Mouse (Mus musculus) intestine, embryonic 16.5 days (tissue): ENCODE results near the gene Tmem72. TPM values are rescaled to one million over a fixed set of nuclear protein-coding genes. Genes with fewer than 3 reads are reported as not detected.

ENCODE experiments used
- ATAC-seq: fragments of 200-750 bp; cut with Nextera tagmentation; 2 replicates; pipeline ENCODE4 v1.8.0; 2017; ENCODE audit warnings: moderate TSS enrichment, moderate library complexity
- H3K27ac ChIP-seq: fragments of 300-500 bp; sonication (generic); 2 replicates; pipeline ENCODE4 v1.5.1; 2014; ENCODE audit warnings: mild to moderate bottlenecking, low read length
- H3K27me3 ChIP-seq: fragments of 300-500 bp; sonication (generic); replicated peaks from 2 replicates; pipeline ENCODE4 v1.6.1; 2014; ENCODE audit warnings: low read length, control low read depth, mixed read lengths; ENCODE audit not compliant: control insufficient read depth, insufficient read depth
- H3K36me3 ChIP-seq: fragments of 300-500 bp; sonication (generic); 2 replicates; pipeline ENCODE4 v1.6.1; 2014; ENCODE audit warnings: low read length, control low read depth; ENCODE audit not compliant: control insufficient read depth, insufficient read depth
- H3K4me1 ChIP-seq: fragments of 300-500 bp; sonication (generic); 2 replicates; pipeline ENCODE4 v1.6.1; 2014; ENCODE audit warnings: low read length, control low read depth, mixed read lengths; ENCODE audit not compliant: control insufficient read depth, insufficient read depth
- H3K4me2 ChIP-seq: fragments of 300-500 bp; sonication (generic); 2 replicates; pipeline ENCODE4 v1.6.1; 2014; ENCODE audit warnings: low read depth, low read length, control low read depth
- H3K4me3 ChIP-seq: fragments of 300-500 bp; sonication (generic); 2 replicates; pipeline ENCODE4 v1.5.1; 2014; ENCODE audit warnings: mild to moderate bottlenecking, low read length
- H3K9ac ChIP-seq: fragments of 300-500 bp; sonication (generic); 2 replicates; pipeline ENCODE4 v1.6.1; 2014; ENCODE audit warnings: low read depth, low read length
- H3K9me3 ChIP-seq: fragments of 300-500 bp; sonication (generic); 2 replicates; pipeline ENCODE4 v1.6.1; 2016; ENCODE audit warnings: low read length, control low read depth; ENCODE audit not compliant: control insufficient read depth
- WGBS: fragments of 180-500 bp; shearing (Covaris S2); extraction: QIAGEN DNeasy Blood & Tissue Kit; methylation state at CpG from one replicate; pipeline ENCODE4 v1.1.7; 2014; 5-methylcytosine and 5-hydroxymethylcytosine counted together
- microRNA-seq: library from miRNA; unstranded; fragments of <30 nt; microRNA quantifications from one replicate; pipeline ENCODE4, GENCODE M21; 2016
- polyA plus RNA-seq: library from polyadenylated mRNA; unstranded; fragments of >200 nt; fragmentation: Nextera tagmentation; extraction: Ambion mirVana; gene quantifications from 2 replicates; pipeline ENCODE4 v1.2.1, GENCODE M21; 2015

Gene Tmem72
- polyA plus RNA-seq, 1 experiment from 2014 or later = 0.07 TPM

- Histone ChIP-seq H3K4me2 (no peak overlapping the region), H3K27ac (no peak overlapping the region), H3K9ac (no peak overlapping the region), H3K4me1 (peaks cover 2% of the 10 kb centered on the region; the same call in 1 of the 2 replicates), H3K36me3 (peaks cover 3% of the 10 kb centered on the region; the same call in 1 of the 2 replicates), H3K27me3 (no peaks in the 10 kb centered on the region), H3K4me3 (no peak overlapping the region), H3K9me3 (no peaks in the 10 kb centered on the region)
- ATAC-seq = no peak
- WGBS = 80% methylated on average over 10 of the region's 10 CpGs
Measured at GRCm38 (mm10) chr6:116629766-116630165, 86.9 kb downstream of the Tmem72 start.

Small RNAs within 50 kb of the gene (microRNA-seq; reads per million reads assigned to microRNA genes)
- not detected for gene Mir7043

Other genes starting within 250 kb of the Tmem72 start
- not detected in 2 replicates for gene Olfr211, start 227.8 kb downstream of the Tmem72 start, polyA plus RNA-seq
- gene Olfr212, start 210.4 kb downstream of the Tmem72 start, polyA plus RNA-seq = not detected in 2 replicates
- gene Olfr213, start 178.5 kb downstream of the Tmem72 start, polyA plus RNA-seq = not detected in 2 replicates
- 0.49 and 0.53 TPM in 2 replicates for gene Gm5580, start 165.8 kb downstream of the Tmem72 start, polyA plus RNA-seq
- gene Olfr214, start 162.7 kb downstream of the Tmem72 start, polyA plus RNA-seq = not detected in 2 replicates
- not detected in 2 replicates for gene Olfr215, start 132.7 kb downstream of the Tmem72 start, polyA plus RNA-seq
- 93.5 and 102 TPM in 2 replicates for gene Zfp422, start 87.9 kb downstream of the Tmem72 start, polyA plus RNA-seq
- 26.3 and 27.2 TPM in 2 replicates for gene Depp1, start 66.3 kb downstream of the Tmem72 start, polyA plus RNA-seq
- gene Rassf4, start 43.0 kb downstream of the Tmem72 start, polyA plus RNA-seq = 8.6 and 9.2 TPM in 2 replicates